Mouse (Mus musculus) kidney, adult 2 months (tissue): ENCODE data around the gene Lbx1.

Experiments used
- CTCF ChIP-seq: fragments of 200-500 bp; conservative IDR thresholded peaks from 2 replicates; pipeline ENCODE4 v1.5.1; 2011; ENCODE audit warnings: low read depth, mild to moderate bottlenecking, control low read depth, low read length, moderate library complexity, mixed read lengths; ENCODE audit not compliant: insufficient read depth, insufficient read length
- POLR2A ChIP-seq: fragments of 200-500 bp; IDR thresholded peaks from one replicate; pipeline ENCODE4 v1.6.1; 2011; ENCODE audit warnings: low read depth, low read length, control low read depth

DNA sequence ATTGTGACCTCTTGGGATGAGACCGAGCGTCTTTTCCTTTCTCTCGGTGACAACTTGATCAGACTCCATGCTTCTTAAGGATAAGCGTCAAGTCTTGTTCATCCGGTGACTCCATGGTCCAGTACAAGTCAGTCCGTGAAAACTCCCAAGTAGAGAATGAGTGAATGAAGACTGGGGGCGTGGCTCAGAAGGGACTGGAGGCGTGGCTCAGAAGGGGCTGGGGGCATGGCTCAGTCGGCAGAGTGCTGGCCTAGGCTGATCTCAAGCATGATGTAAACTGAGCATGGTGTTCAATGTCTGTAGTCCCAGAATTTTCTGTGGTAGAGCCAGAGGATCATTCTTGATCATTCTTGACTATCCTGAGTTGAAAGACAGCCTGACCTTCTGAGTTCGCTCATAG is 27.4 kb upstream of the Lbx1 start:
- TF ChIP-seq CTCF (no peak), POLR2A (no peak)
